Mouse (Mus musculus): ENCODE measurements around the gene Plekhg3. TPM values are rescaled to one million over a fixed set of nuclear protein-coding genes. Genes with fewer than 3 reads are reported as not detected.
A peak's percentile ranks its signal among the peaks of the same experiment; 100 is the strongest.

The Plekhg3 gene
- total and polyA plus RNA-seq, 2 experiments from 2014 or later, result 1.2 to 6.2 TPM

DNA sequence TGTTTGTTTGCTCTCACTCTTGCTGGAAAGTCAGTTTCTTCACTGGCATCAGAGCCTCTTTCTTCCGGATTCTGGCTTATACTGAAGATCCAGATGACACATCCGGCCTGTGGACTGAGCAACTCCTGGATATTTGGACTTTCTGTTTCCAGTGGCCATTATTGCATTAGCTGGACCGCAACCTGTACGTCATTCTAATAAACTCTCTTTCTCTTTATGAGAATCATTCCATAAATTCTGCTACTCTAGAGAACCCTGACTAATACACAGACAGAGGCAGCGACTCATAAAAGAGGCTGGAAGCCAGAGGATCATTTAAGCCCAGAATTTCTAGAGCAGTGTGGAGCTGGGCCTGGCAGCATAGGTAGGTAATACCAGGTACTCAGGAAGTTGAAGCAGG, 1.9 kb upstream of the Plekhg3 start:
- Histone ChIP-seq H3K4me3 (ENCODE audit: low read depth, low read length) (no peak overlapping the region), H3K4me2 (ENCODE audit: low read depth, low read length, poor library complexity, severe bottlenecking) (no peak overlapping the region), H3K27ac (ENCODE audit: low read depth, low read length) (no peak overlapping the region), H3K9ac (replicated peaks; ENCODE audit: low read length, poor library complexity, severe bottlenecking) (no peak overlapping the region), H3K4me1 (ENCODE audit: insufficient read depth, low read length) (peaks cover 4% of the 10 kb centered on the region; the same call in 1 of the 2 replicates), H3K9me3 (ENCODE audit: low read length) (no peaks in the 10 kb centered on the region), H3K27me3 (ENCODE audit: insufficient read depth, low read length) (peaks cover 23% of the 10 kb centered on the region), H3K36me3 (ENCODE audit: insufficient read depth, low read length) (no peaks in the 10 kb centered on the region)
- no peak for ATAC-seq (ENCODE audit: low FRiP score)
- 89% methylated on average over 5 of the region's 5 CpGs for WGBS
- no peak for TF ChIP-seq CTCF (IDR thresholded peaks at IDR 0.05)
- DNase-seq (ENCODE audit: low spot score), result no peak

DNA sequence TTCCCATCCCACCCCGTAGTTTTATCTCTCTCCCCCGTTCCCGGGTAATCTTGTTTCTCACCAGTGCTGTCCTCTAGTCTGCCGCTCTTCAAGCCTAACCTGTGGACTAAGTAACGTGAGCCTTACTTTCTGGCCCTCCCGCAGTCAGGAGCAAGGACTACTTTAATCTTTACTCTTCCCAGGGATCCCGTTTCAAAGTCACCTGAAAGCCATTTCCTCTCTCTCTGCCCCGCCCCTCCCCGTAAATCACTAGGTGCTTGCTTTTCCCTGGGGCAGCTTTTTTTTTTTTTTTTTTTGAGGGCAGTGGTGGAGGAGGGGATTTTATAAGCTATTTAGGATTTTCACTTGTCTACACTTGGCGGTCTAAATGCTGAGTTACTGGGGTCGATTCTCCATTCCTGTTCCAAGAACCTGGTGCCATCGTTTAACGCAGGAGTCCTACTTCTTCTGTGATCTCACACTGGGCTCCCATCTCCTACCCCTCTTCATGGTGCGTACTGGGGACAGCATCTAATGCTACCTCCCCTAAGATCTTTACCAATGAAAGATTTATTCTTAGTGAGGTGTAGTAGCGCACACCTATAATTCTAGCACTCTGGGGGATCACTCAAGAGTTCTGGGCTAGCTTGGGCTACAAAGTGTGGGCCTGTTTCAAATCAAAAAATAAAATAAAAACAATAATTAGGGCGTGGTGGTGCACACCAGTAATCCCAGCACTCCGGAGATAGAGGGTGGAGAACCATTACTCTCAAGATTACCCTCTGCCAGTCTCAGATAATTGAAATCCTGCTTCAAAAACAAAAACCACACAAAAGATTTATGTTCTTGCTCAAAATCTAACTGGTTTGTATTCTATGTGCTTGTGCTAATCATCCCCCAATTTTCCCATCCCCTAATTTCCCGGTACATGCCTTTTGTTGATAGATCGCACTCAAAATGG, 1.6 kb downstream of the Plekhg3 start:
- Histone ChIP-seq H3K36me3 (ENCODE audit: insufficient read depth, low read length) (no peaks in the 10 kb centered on the region), H3K9me3 (ENCODE audit: low read length) (no peaks in the 10 kb centered on the region), H3K4me2 (ENCODE audit: low read depth, low read length, poor library complexity, severe bottlenecking) (peak overlapping the region; percentile 98), H3K4me1 (ENCODE audit: insufficient read depth, low read length) (peaks cover 4% of the 10 kb centered on the region; the same call in 1 of the 2 replicates), H3K4me3 (ENCODE audit: low read depth, low read length) (peak overlapping the region; percentile 58; the same call in 1 of the 2 replicates), H3K9ac (replicated peaks; ENCODE audit: low read length, poor library complexity, severe bottlenecking) (no peak overlapping the region), H3K27ac (ENCODE audit: low read depth, low read length) (no peak overlapping the region), H3K27me3 (ENCODE audit: insufficient read depth, low read length) (peaks cover 40% of the 10 kb centered on the region)
- TF ChIP-seq CTCF (IDR thresholded peaks at IDR 0.05), result no peak
- DNase-seq (ENCODE audit: low spot score), result no peak
- ATAC-seq (ENCODE audit: low FRiP score), result no peak
- WGBS, result 4% methylated on average over 19 of the region's 19 CpGs

DNA sequence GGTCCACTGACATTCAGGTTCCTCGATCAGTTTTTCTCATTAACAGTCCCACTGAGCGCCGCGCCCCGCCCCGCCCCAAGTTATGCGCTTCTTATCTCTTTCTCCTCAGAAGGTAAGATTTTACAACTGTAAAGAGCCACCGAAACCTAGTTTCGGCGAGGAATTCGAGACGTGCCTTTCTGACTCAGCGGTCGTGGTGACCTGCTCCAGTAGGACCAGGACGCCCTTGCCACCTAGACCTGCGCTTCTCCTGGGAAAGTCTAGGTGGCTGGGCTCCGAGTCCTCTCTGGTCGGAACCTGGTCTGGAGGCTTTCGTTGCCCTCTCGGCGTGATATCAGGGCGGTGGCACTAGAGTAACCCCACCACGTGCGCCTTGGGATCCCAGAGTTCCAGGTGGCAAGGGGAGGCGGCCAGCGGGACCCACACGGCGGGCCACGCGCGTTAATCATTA, 2.3 kb downstream of the Plekhg3 start:
- Histone ChIP-seq H3K4me3 (ENCODE audit: low read depth, low read length) (peak overlapping the region; percentile 58), H3K9me3 (ENCODE audit: low read length) (no peaks in the 10 kb centered on the region), H3K27ac (ENCODE audit: low read depth, low read length) (no peak overlapping the region), H3K4me2 (ENCODE audit: low read depth, low read length, poor library complexity, severe bottlenecking) (peak overlapping the region; percentile 98), H3K4me1 (ENCODE audit: insufficient read depth, low read length) (peaks cover 4% of the 10 kb centered on the region; the same call in 1 of the 2 replicates), H3K9ac (replicated peaks; ENCODE audit: low read length, poor library complexity, severe bottlenecking) (peak overlapping the region; percentile 44), H3K36me3 (ENCODE audit: insufficient read depth, low read length) (no peaks in the 10 kb centered on the region), H3K27me3 (ENCODE audit: insufficient read depth, low read length) (peaks cover 40% of the 10 kb centered on the region)
- ATAC-seq (ENCODE audit: low FRiP score), result no peak
- 1% methylated on average over 31 of the region's 31 CpGs for WGBS
- TF ChIP-seq CTCF (IDR thresholded peaks at IDR 0.05), result no peak
- DNase-seq (ENCODE audit: low spot score), result no peak

DNA sequence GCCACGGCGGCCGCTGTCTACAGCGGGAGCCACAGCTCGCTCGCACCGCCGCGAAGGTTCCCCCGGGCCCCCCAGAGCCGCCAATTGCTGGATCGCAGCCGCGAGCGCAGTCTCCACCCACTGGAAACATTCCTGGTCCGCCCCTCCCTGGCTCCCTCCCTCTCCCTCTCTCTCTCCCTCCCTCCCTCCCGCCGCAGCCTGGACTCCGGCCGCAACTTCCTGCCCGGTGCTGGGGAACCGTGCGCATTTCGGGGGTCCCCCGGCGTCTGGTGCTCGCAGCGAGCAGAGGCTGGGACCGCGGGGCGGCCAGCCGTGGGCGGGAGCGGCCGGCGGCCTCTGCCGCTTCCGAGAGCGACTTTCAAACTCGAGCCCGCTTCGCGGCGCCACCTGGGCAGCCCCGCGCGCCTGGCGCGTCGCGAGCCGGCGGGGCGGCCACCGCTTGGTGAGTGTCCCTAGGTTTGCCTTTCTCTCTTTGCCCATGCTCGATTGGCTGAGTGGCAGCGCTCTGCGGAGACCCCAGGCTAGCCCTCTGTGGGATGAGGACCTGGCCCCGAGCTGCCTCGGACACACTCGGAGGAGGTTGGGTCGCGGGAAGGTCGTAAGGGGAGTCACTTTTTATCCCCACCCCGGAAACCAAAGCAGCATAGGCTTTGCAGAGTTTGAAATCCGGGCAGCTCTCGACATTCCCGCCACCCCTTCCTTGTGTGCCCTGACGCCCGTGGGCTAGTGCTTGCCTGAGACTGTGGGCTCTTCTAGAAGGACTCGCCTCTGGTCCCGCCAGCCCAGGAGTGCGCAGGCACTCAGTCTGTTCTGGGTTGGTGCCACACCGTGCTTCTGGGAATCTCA, 2.9 kb downstream of the Plekhg3 start:
- under 1% methylated on average over 52 of the region's 74 CpGs for WGBS
- ATAC-seq (ENCODE audit: low FRiP score), result peak; percentile 49

DNA sequence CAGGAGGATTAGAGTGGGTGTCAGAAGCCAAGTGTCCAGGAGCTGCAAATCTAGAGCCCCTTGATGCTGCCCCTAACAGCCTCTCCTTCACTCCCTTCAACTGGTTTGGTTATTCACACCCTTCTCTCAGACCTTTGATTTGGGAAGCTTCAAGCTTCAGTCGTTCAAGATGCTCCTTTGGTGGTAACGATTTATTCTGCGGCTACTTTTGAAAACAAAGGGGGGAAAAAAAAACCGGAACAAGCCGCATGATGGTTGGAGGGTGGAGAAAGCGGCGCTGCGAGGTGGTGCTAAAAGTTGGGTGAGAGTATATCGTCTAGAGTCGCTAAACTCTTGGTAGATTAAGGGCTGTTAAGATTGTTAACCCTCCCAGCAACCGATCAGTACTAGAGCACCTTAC, 3.5 kb downstream of the Plekhg3 start:
- ATAC-seq (ENCODE audit: low FRiP score) (no peak), DNase-seq (ENCODE audit: low spot score) (no peak)
- Histone ChIP-seq H3K9ac (replicated peaks; ENCODE audit: low read length, poor library complexity, severe bottlenecking) (no peak overlapping the region), H3K9me3 (ENCODE audit: low read length) (no peaks in the 10 kb centered on the region), H3K4me3 (ENCODE audit: low read depth, low read length) (peak overlapping the region; percentile 58), H3K27me3 (ENCODE audit: insufficient read depth, low read length) (peaks cover 40% of the 10 kb centered on the region), H3K27ac (ENCODE audit: low read depth, low read length) (no peak overlapping the region), H3K36me3 (ENCODE audit: insufficient read depth, low read length) (no peaks in the 10 kb centered on the region), H3K4me1 (ENCODE audit: insufficient read depth, low read length) (peaks cover 4% of the 10 kb centered on the region; the same call in 1 of the 2 replicates), H3K4me2 (ENCODE audit: low read depth, low read length, poor library complexity, severe bottlenecking) (peak overlapping the region; percentile 98)
- 4% methylated on average over 11 of the region's 11 CpGs for WGBS
- no peak for TF ChIP-seq CTCF (IDR thresholded peaks at IDR 0.05)

More for the DNA sequence above, 2.9 kb downstream of the Plekhg3 start:
- peak overlapping the region; percentile 44 for H3K9ac ChIP-seq (replicated peaks; ENCODE audit: low read length, poor library complexity, severe bottlenecking)
- no peaks in the 10 kb centered on the region for H3K9me3 ChIP-seq (ENCODE audit: low read length)
- no peak overlapping the region for H3K27ac ChIP-seq (ENCODE audit: low read depth, low read length)
- TF ChIP-seq CTCF (IDR thresholded peaks at IDR 0.05), result no peak
- H3K4me1 ChIP-seq (ENCODE audit: insufficient read depth, low read length), result peaks cover 4% of the 10 kb centered on the region; the same call in 1 of the 2 replicates
- peak overlapping the region; percentile 58 for H3K4me3 ChIP-seq (ENCODE audit: low read depth, low read length)
- H3K27me3 ChIP-seq (ENCODE audit: insufficient read depth, low read length), result peaks cover 40% of the 10 kb centered on the region
- peak overlapping the region; percentile 98 for H3K4me2 ChIP-seq (ENCODE audit: low read depth, low read length, poor library complexity, severe bottlenecking)
- DNase-seq (ENCODE audit: low spot score), result peak; percentile 40
- no peaks in the 10 kb centered on the region for H3K36me3 ChIP-seq (ENCODE audit: insufficient read depth, low read length)
